Mouse (Mus musculus): ENCODE measurements around the gene Sept7. TPM values are rescaled to one million over a fixed set of nuclear protein-coding genes. Genes with fewer than 3 reads are reported as not detected.

The Sept7 gene
- 276 TPM for polyA plus RNA-seq (2015; fragmentation: Illumina TruSeq; extraction: RNeasy Lipid Tissue Mini Kit (QIAGEN cat#74804); ENCODE audit: insufficient read depth, low replicate concordance)

GRCm38 (mm10) chr9:25252283-25252726 is at the start of gene Sept7:
Sept7 (plus strand) TSS chr9:25252439.

Other genes with a start within 250 kb of the Sept7 start
- gene Gm10181, start 163.0 kb upstream of the Sept7 start, polyA plus RNA-seq (2015; fragmentation: Illumina TruSeq; extraction: RNeasy Lipid Tissue Mini Kit (QIAGEN cat#74804); ENCODE audit: insufficient read depth, low replicate concordance): not detected
- gene Herpud2, start 100.6 kb upstream of the Sept7 start, polyA plus RNA-seq (2015; fragmentation: Illumina TruSeq; extraction: RNeasy Lipid Tissue Mini Kit (QIAGEN cat#74804); ENCODE audit: insufficient read depth, low replicate concordance): 47.1 TPM
- gene Eepd1, start 229.1 kb downstream of the Sept7 start, polyA plus RNA-seq (2015; fragmentation: Illumina TruSeq; extraction: RNeasy Lipid Tissue Mini Kit (QIAGEN cat#74804); ENCODE audit: insufficient read depth, low replicate concordance): 3.4 TPM

All from spleen, adult 10 weeks (tissue).